Mouse (Mus musculus) MEL (cell line): ENCODE measurements at regions not wholly inside any gene's neighbourhood (a gene's known extent, or its start where the extent isn't known, plus 50 kb on each side); places are given as distances from the start of the nearest gene placed in this dataset.

Experiments used
- CHD1 ChIP-seq: IDR thresholded peaks from 2 replicates; pipeline ENCODE4 v1.6.1; 2012; ENCODE audit warnings: low read depth, mild to moderate bottlenecking, inconsistent platforms, low read length, improper control_type of control experiment
- CTCF ChIP-seq, 3 experiments: IDR thresholded peaks in 2 of 3; conservative IDR thresholded peaks in 1 of 3; 2 replicates each; pipeline ENCODE4 v1.5.1; 2011 to 2012; ENCODE audit warnings: low read length in 3 of 3, low read depth in 2 of 3, mild to moderate bottlenecking in 2 of 3, improper control_type of control experiment in 1 of 3, inconsistent platforms in 1 of 3, mixed read lengths in 1 of 3, moderate library complexity in 1 of 3; ENCODE audit not compliant: control insufficient read depth in 1 of 3, insufficient read depth in 1 of 3, poor library complexity in 1 of 3, severe bottlenecking in 1 of 3
- E2F4 ChIP-seq: IDR thresholded peaks from 2 replicates; pipeline ENCODE4 v1.6.1; 2011; ENCODE audit warnings: low read depth, low read length, improper control_type of control experiment, borderline replicate concordance
- EP300 ChIP-seq, 2 experiments: IDR thresholded peaks; 2 replicates each; pipeline ENCODE4 v1.6.1; 2011; ENCODE audit warnings: improper control_type of control experiment in 2 of 2, low read length in 2 of 2, low read depth in 1 of 2, mild to moderate bottlenecking in 1 of 2
- GABPA ChIP-seq: IDR thresholded peaks from 2 replicates; pipeline ENCODE4 v1.6.1; 2012; ENCODE audit warnings: low read depth, mild to moderate bottlenecking, inconsistent platforms, low read length, improper control_type of control experiment, moderate library complexity
- KAT2A ChIP-seq: conservative IDR thresholded peaks from 2 replicates; pipeline ENCODE4 v1.6.1; 2012; ENCODE audit warnings: low read depth, low read length, improper control_type of control experiment, inconsistent platforms
- MYC ChIP-seq: IDR thresholded peaks from 2 replicates; pipeline ENCODE4 v1.6.1; 2011; ENCODE audit warnings: low read depth, mild to moderate bottlenecking, low read length, improper control_type of control experiment, moderate library complexity
- POLR2A ChIP-seq, 2 experiments: IDR thresholded peaks; 2 replicates each; pipeline ENCODE4 v1.6.1; 2011 to 2012; ENCODE audit warnings: low read length in 2 of 2, mild to moderate bottlenecking in 2 of 2, control low read depth in 1 of 2, improper control_type of control experiment in 1 of 2, low read depth in 1 of 2, moderate library complexity in 1 of 2; ENCODE audit not compliant: control insufficient read depth in 1 of 2, insufficient read depth in 1 of 2, poor library complexity in 1 of 2
- RCOR1 ChIP-seq: IDR thresholded peaks from 2 replicates; pipeline ENCODE4 v1.6.1; 2012; ENCODE audit warnings: low read depth, mild to moderate bottlenecking, inconsistent platforms, low read length, improper control_type of control experiment
- TCF12 ChIP-seq: IDR thresholded peaks from 2 replicates; pipeline ENCODE4 v1.6.1; 2014; ENCODE audit warnings: low read depth, mild to moderate bottlenecking, inconsistent platforms, low read length, improper control_type of control experiment, moderate library complexity
- UBTF ChIP-seq: IDR thresholded peaks from 2 replicates; pipeline ENCODE4 v1.6.1; 2012; ENCODE audit warnings: low read depth, mild to moderate bottlenecking, inconsistent platforms, low read length, improper control_type of control experiment, moderate library complexity, borderline replicate concordance; ENCODE audit not compliant: insufficient read depth
- ZKSCAN1 ChIP-seq: IDR thresholded peaks from 2 replicates; pipeline ENCODE4 v1.6.1; 2012; ENCODE audit warnings: low read depth, mild to moderate bottlenecking, inconsistent platforms, low read length, improper control_type of control experiment, moderate library complexity

DNA sequence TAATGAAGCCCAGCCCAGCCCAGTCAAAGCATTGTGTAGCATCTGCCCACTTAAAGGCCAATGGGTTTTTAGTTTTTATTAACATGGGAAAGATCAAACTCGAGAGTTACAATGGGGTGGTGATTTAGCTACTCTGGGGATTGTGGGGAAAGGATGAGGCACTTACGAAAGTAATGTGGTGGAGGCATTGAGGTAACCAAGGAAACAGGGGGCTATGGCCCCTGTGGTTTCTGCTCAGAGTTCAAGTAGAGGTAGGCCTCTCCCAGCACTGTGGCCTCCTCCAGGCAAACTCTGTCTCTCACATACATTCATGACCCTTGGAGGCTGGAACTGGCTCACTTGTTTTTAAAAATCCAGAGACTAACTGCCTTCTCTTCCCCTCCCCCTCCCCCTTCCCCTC, 128.4 kb downstream of the Utp6 start:
- TF ChIP-seq ZKSCAN1 (no peak), GABPA (no peak), EP300 (IDR thresholded peaks at IDR 0.05; ENCODE audit: low read depth in 1 of 2, low read length in 2 of 2) (no peak), MYC (no peak), CTCF (IDR thresholded peaks at IDR 0.05 in 2 of 3, conservative IDR thresholded peaks at IDR 0.05 in 1 of 3; ENCODE audit: control insufficient read depth in 1 of 3, insufficient read depth in 1 of 3, low read depth in 2 of 3, low read length in 3 of 3, poor library complexity in 1 of 3, severe bottlenecking in 1 of 3) (no peak), KAT2A (no peak), POLR2A (IDR thresholded peaks at IDR 0.05; ENCODE audit: control insufficient read depth in 1 of 2, insufficient read depth in 1 of 2, low read depth in 1 of 2, low read length in 2 of 2, poor library complexity in 1 of 2) (no peak), CHD1 (no peak), E2F4 (no peak), TCF12 (no peak), RCOR1 (no peak), UBTF (no peak)
